Mouse (Mus musculus) midbrain, embryonic 11.5 days (tissue): ENCODE results near the gene Gbp3. TPM values are rescaled to one million over a fixed set of nuclear protein-coding genes. Genes with fewer than 3 reads are reported as not detected.

ENCODE experiments used
- ATAC-seq: fragments of 200-750 bp; cut with Nextera tagmentation; 2 replicates; pipeline ENCODE4 v1.8.0; 2017; ENCODE audit warnings: moderate TSS enrichment, moderate library complexity; ENCODE audit not compliant: low FRiP score
- DNase-seq: peaks from one replicate; pipeline ENCODE4 v3.0.0; 2015; ENCODE audit warnings: low spot score; ENCODE audit errors: missing footprints
- H3K27ac ChIP-seq: fragments of 300-500 bp; sonication (generic); 2 replicates; pipeline ENCODE4 v1.5.1; 2014; ENCODE audit warnings: low read depth, low read length
- H3K27me3 ChIP-seq: fragments of 300-500 bp; sonication (generic); 2 replicates; pipeline ENCODE4 v1.6.1; 2014; ENCODE audit warnings: mild to moderate bottlenecking, low read length, moderate library complexity, mixed read lengths; ENCODE audit not compliant: control insufficient read depth, insufficient read depth
- H3K36me3 ChIP-seq: fragments of 300-500 bp; sonication (generic); 2 replicates; pipeline ENCODE4 v1.6.1; 2014; ENCODE audit warnings: mild to moderate bottlenecking, low read length, moderate library complexity, mixed read lengths; ENCODE audit not compliant: control insufficient read depth, insufficient read depth
- H3K4me1 ChIP-seq: fragments of 300-500 bp; sonication (generic); 2 replicates; pipeline ENCODE4 v1.6.1; 2014; ENCODE audit warnings: low read length; ENCODE audit not compliant: control insufficient read depth, insufficient read depth
- H3K4me2 ChIP-seq: fragments of 300-500 bp; sonication (generic); 2 replicates; pipeline ENCODE4 v1.6.1; 2014; ENCODE audit warnings: mild to moderate bottlenecking, moderate library complexity
- H3K4me3 ChIP-seq: fragments of 300-500 bp; sonication (generic); 2 replicates; pipeline ENCODE4 v1.5.1; 2014; ENCODE audit warnings: low read depth, low read length
- H3K9ac ChIP-seq: fragments of 300-500 bp; sonication (generic); 2 replicates; pipeline ENCODE4 v1.6.1; 2014; ENCODE audit warnings: low read length
- H3K9me3 ChIP-seq: fragments of 300-500 bp; sonication (generic); 2 replicates; pipeline ENCODE4 v1.6.1; 2016; ENCODE audit warnings: low read length; ENCODE audit not compliant: control insufficient read depth
- WGBS: fragments of 180-500 bp; shearing (Covaris S2); extraction: QIAGEN DNeasy Blood & Tissue Kit; methylation state at CpG from one replicate; pipeline ENCODE4 v1.1.7; 2014; 5-methylcytosine and 5-hydroxymethylcytosine counted together
- polyA plus RNA-seq: library from polyadenylated mRNA; unstranded; fragments of >200 nt; fragmentation: Nextera tagmentation; extraction: Ambion mirVana; gene quantifications from 2 replicates; pipeline ENCODE4 v1.2.1, GENCODE M21; 2014

The Gbp3 gene
- polyA plus RNA-seq, 1 experiment from 2014 or later = 0.46 TPM

- ATAC-seq (no peak), DNase-seq (no peak)
- H3K9ac ChIP-seq = no peak overlapping the region
- no peaks in the 10 kb centered on the region for H3K36me3 ChIP-seq
- no peak overlapping the region for H3K4me2 ChIP-seq
- H3K4me3 ChIP-seq = no peak overlapping the region
- 86% methylated on average over 3 of the region's 3 CpGs for WGBS
- H3K27ac ChIP-seq = no peak overlapping the region
- H3K9me3 ChIP-seq = no peaks in the 10 kb centered on the region
- no peaks in the 10 kb centered on the region for H3K4me1 ChIP-seq
- no peaks in the 10 kb centered on the region for H3K27me3 ChIP-seq
Observed at GRCm38 (mm10) chr3:142618658-142619057, 58.8 kb downstream of the Gbp3 start.

DNA sequence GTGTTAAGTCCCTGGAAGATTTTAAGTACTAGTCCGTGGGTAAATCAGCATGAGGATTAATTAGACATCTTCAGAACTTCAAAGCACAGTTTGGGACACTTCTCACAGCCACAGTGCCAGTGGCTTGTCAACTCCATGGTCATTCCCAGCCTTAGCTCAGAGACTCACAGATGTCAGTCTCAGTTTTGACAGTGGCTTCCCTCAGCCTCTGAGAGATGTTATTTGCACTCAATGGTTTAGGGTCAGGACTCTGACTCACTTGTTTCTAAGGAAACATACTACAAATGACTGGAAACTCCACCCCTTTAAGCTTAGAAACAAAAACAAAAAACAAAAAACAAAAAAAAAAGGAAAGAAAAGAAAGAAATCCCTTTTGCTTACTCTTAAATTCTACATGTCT is 59.8 kb downstream of the Gbp3 start:
- WGBS = 11% methylated on average over 1 of the region's 1 CpGs

GRCm38 (mm10) chr3:142620111-142620955 is 60.5 kb downstream of the Gbp3 start, which contains the start of gene Gbp2:
Gene Gbp2, plus strand, starts transcription at chr3:142620602.
- no peak within 1 kb of the TSS for H3K4me2 ChIP-seq
- no peak within 1 kb of the TSS for H3K9ac ChIP-seq
- no peak within 1 kb of the TSS for H3K4me3 ChIP-seq
- no peak within 1 kb of the TSS for H3K27ac ChIP-seq
- ATAC-seq (no peak), DNase-seq (no peak)
- WGBS = 79% methylated on average over 4 of the region's 4 CpGs
- H3K9me3 ChIP-seq = no peaks in the 10 kb centered on the region
- H3K27me3 ChIP-seq = no peaks in the 10 kb centered on the region
- H3K36me3 ChIP-seq = no peaks in the 10 kb centered on the region
- no peaks in the 10 kb centered on the region for H3K4me1 ChIP-seq

More for the DNA sequence above, 59.8 kb downstream of the Gbp3 start:
- Histone ChIP-seq H3K27me3 (no peaks in the 10 kb centered on the region), H3K4me3 (no peak overlapping the region), H3K9ac (no peak overlapping the region), H3K36me3 (no peaks in the 10 kb centered on the region), H3K4me1 (no peaks in the 10 kb centered on the region), H3K27ac (no peak overlapping the region), H3K9me3 (no peaks in the 10 kb centered on the region), H3K4me2 (no peak overlapping the region)
- DNase-seq (no peak), ATAC-seq (no peak)

GRCm38 (mm10) chr3:142620956-142621562 is 61.2 kb downstream of the Gbp3 start:
- 62% methylated on average over 3 of the region's 3 CpGs for WGBS
- ATAC-seq (no peak), DNase-seq (no peak)

More at GRCm38 (mm10) chr3:142620956-142621562, 61.2 kb downstream of the Gbp3 start:
- Histone ChIP-seq H3K9me3 (no peaks in the 10 kb centered on the region), H3K4me2 (no peak overlapping the region), H3K27me3 (no peaks in the 10 kb centered on the region), H3K4me1 (no peaks in the 10 kb centered on the region), H3K36me3 (no peaks in the 10 kb centered on the region), H3K9ac (no peak overlapping the region), H3K27ac (no peak overlapping the region), H3K4me3 (no peak overlapping the region)

Other genes with a start within 250 kb of the Gbp3 start
- 17.5 and 20.3 TPM in 2 replicates for gene Pdlim5, start 164.3 kb upstream of the Gbp3 start, polyA plus RNA-seq
- gene Gbp5, start 66.0 kb upstream of the Gbp3 start, polyA plus RNA-seq = not detected in 2 replicates
- 1.7 and 1.9 TPM in 2 replicates for gene Gbp7, start 29.7 kb upstream of the Gbp3 start, polyA plus RNA-seq
- gene Gbp2b, start 34.8 kb downstream of the Gbp3 start, polyA plus RNA-seq = not detected in 2 replicates
- gene Gbp2, start 60.6 kb downstream of the Gbp3 start, polyA plus RNA-seq = not detected in 2 replicates
- gene Kyat3, start 141.0 kb downstream of the Gbp3 start, polyA plus RNA-seq = 8.6 and 9.9 TPM in 2 replicates
- gene Gtf2b, start 205.0 kb downstream of the Gbp3 start, polyA plus RNA-seq = 100 and 105 TPM in 2 replicates